Mouse (Mus musculus) C2C12 (cell line): ENCODE measurements around the gene Ccdc184.

Source experiments
- CTCF ChIP-seq: IDR thresholded peaks from one replicate; pipeline ENCODE4 v1.5.1; 2011; ENCODE audit not compliant: control insufficient read depth, insufficient read depth, insufficient read length
- MAX ChIP-seq: IDR thresholded peaks from one replicate; pipeline ENCODE4 v1.6.1; 2011; ENCODE audit warnings: mild to moderate bottlenecking, control low read depth

DNA sequence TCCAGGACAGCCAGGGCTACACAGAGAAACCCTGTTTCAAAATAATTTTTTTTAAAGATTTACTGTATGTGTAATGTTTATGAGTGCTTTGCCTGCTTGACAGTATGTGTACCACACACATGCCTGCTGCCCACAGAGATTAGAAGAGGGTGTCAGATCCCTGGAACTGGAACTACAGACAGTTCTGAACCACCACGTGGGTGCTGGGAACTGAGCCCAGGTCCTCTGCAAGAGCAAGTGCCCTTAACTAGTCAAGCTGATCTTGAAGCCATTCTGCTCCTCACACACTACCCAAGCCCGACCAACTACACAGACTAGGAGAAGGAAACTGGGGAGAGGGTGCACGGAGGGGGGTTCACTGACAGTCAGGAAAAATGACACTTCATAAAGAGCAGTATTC is 33.5 kb upstream of the Ccdc184 start:
- TF ChIP-seq CTCF (no peak), MAX (no peak)
